ENCODE assay signal across 8 mouse cellular contexts in genomic region chr6:9077793-9078689, GRCm38 (mm10).
A peak's percentile ranks its signal among the peaks of the same experiment; 100 is the strongest.
DNase-seq lines count a peak whose midpoint lies in the region; ATAC-seq and TF ChIP-seq lines count a peak whose summit lies in the region.
"Had no signal": no experiment of that assay in that cellular context is flagged by ENCODE, and none has a peak within 500 bp of the region (broad histone marks: within the 10 kb centered on the region; RNA-seq: fewer than 3 reads in every experiment).

No protein-coding gene starts in this region.

- no peak overlapping the region for H3K4me3 ChIP-seq in kidney, adult 2 months (ENCODE audit: insufficient read depth, low read depth, low read length)
- no peak overlapping the region for H3K4me3 ChIP-seq in kidney, embryonic 16.5 days (ENCODE audit: low read length)
- H3K4me3 ChIP-seq: midbrain, embryonic 15.5 days had no signal

- TF ChIP-seq CTCF in kidney, adult 2 months (conservative IDR thresholded peaks at IDR 0.05; ENCODE audit: insufficient read depth, insufficient read length, low read depth, low read length): no peak

- peak; percentile 55 for DNase-seq in kidney, adult 2 months
- peak; percentile 82 for DNase-seq in cerebellum, adult 9-11 months
- peak; percentile 55 to 86 for DNase-seq in frontal cortex, postnatal 36 days (ENCODE audit: low spot score in 2 of 2)
- DNase-seq in right cerebral cortex, postnatal 10 days (ENCODE audit: low spot score in 2 of 2): peak; percentile 69 to 77
- DNase-seq in lung, postnatal 10 days: no peak

- no peaks in the 10 kb centered on the region for H3K36me3 ChIP-seq in kidney, adult 2 months (ENCODE audit: control insufficient read depth, insufficient read depth, low read length)
- no peaks in the 10 kb centered on the region for H3K36me3 ChIP-seq in kidney, embryonic 16.5 days (ENCODE audit: insufficient read depth, low read length)
- H3K36me3 ChIP-seq: midbrain, embryonic 15.5 days had no signal

- H3K4me2 ChIP-seq in kidney, embryonic 16.5 days (replicated peaks; ENCODE audit: low read depth, low read length): no peak overlapping the region
- H3K4me2 ChIP-seq: midbrain, embryonic 15.5 days had no signal

- no peak overlapping the region for H3K9ac ChIP-seq in kidney, embryonic 16.5 days (replicated peaks; ENCODE audit: low read length)
- H3K9ac ChIP-seq: midbrain, embryonic 15.5 days had no signal

- H3K4me1 ChIP-seq in kidney, adult 2 months (ENCODE audit: control insufficient read depth, insufficient read depth, low read length): no peaks in the 10 kb centered on the region
- H3K4me1 ChIP-seq in kidney, embryonic 16.5 days (ENCODE audit: insufficient read depth, low read length): no peaks in the 10 kb centered on the region
- H3K4me1 ChIP-seq: midbrain, embryonic 15.5 days had no signal

- no peak overlapping the region for H3K27ac ChIP-seq in kidney, adult 2 months (ENCODE audit: insufficient read depth, low read depth, low read length)
- no peak overlapping the region for H3K27ac ChIP-seq in kidney, embryonic 16.5 days (ENCODE audit: low read length)
- H3K27ac ChIP-seq: midbrain, embryonic 15.5 days had no signal

- no peak for ATAC-seq in kidney, embryonic 16.5 days (ENCODE audit: low FRiP score, low TSS enrichment)
- no peak for ATAC-seq in megakaryocyte, adult 5-6 weeks (ENCODE audit: poor library complexity, severe bottlenecking)
- ATAC-seq: midbrain, embryonic 15.5 days had no signal

- H3K9me3 ChIP-seq in kidney, embryonic 16.5 days (ENCODE audit: low read length): no peaks in the 10 kb centered on the region
- H3K9me3 ChIP-seq: midbrain, embryonic 15.5 days had no signal

- no peaks in the 10 kb centered on the region for H3K27me3 ChIP-seq in kidney, adult 2 months (replicated peaks; ENCODE audit: control insufficient read depth, insufficient read depth, low read length)
- no peaks in the 10 kb centered on the region for H3K27me3 ChIP-seq in kidney, embryonic 16.5 days (ENCODE audit: insufficient read depth, low read length)
- H3K27me3 ChIP-seq: midbrain, embryonic 15.5 days had no signal

- no peak for TF ChIP-seq POLR2A in kidney, adult 2 months (IDR thresholded peaks at IDR 0.05; ENCODE audit: low read depth, low read length)

- 45% methylated on average over 4 of the region's 4 CpGs for WGBS in kidney, adult 2 months
- 72% methylated on average over 4 of the region's 4 CpGs for WGBS in kidney, embryonic 16.5 days
